In the genomic region with DNA sequence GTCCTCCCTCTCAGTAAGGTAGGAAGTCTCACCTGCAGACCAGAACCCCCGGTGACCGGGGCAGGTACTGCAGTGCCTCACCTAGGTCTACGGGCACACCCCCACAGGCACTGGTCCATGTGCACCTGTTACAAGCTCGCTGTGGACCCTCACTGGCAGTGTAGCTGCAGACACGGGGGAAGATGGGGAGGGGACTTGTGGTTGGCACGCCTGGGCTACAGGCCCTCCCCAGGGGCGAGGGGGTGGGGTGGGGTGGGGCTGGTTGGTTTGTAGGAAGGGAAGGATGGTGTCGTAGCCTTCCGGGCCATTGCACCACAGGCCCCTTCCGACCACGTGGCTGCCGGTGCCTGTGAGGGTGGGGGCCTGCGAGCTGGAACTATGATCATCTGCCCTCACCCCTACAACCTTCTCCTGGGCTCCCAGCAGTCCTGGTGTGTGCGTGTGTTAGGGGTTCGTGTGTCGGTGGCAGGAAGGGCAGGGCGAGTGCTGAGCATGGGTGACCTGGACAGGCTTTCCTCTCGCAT, we compare ENCODE assay signal across 1 mouse cellular context.
TF ChIP-seq lines count a peak whose summit lies in the region.

No protein-coding gene starts in this region.

TF ChIP-seq in CH12.LX, 34 proteins besides CTCF, POLR2A, EP300 and RAD21 (continued from another document):
- peak; percentile 63 for TF ChIP-seq TCF12 (IDR thresholded peaks at IDR 0.05; ENCODE audit: low read depth, low read length)
- peak; percentile 89 for TF ChIP-seq USF1 (IDR thresholded peaks at IDR 0.05; ENCODE audit: low read depth, low read length)
- 0 out of 2 replicates have a peak, but pooled peaks have one; percentile 55 for TF ChIP-seq CHD2 (IDR thresholded peaks at IDR 0.05; ENCODE audit: low read length)
- TF ChIP-seq MAZ (IDR thresholded peaks at IDR 0.05; ENCODE audit: low read depth, low read length): peak; percentile 97
- TF ChIP-seq ZNF384 (IDR thresholded peaks at IDR 0.05; ENCODE audit: low read depth, low read length): no peak
- 0 out of 2 replicates have a peak, but pooled peaks have one; percentile 57 for TF ChIP-seq KAT2A (IDR thresholded peaks at IDR 0.05; ENCODE audit: insufficient replicate concordance, low read length)
- no peak for TF ChIP-seq JUND (conservative IDR thresholded peaks at IDR 0.05; ENCODE audit: low read depth, low read length)
- TF ChIP-seq MEF2A (IDR thresholded peaks at IDR 0.05; ENCODE audit: borderline replicate concordance, low read depth, low read length): peak; percentile 57; the same call in 1 of the 2 replicates
- TF ChIP-seq PAX5 (IDR thresholded peaks at IDR 0.05; ENCODE audit: low read length): no peak
- no peak for TF ChIP-seq CHD1 (IDR thresholded peaks at IDR 0.05; ENCODE audit: low read depth, low read length)
- no peak for TF ChIP-seq GABPA (IDR thresholded peaks at IDR 0.05; ENCODE audit: insufficient replicate concordance, low read depth, low read length)
- TF ChIP-seq ELF1 (IDR thresholded peaks at IDR 0.05; ENCODE audit: low read depth, low read length): peak; percentile 87
- peak; percentile 99 for TF ChIP-seq MXI1 (IDR thresholded peaks at IDR 0.05; ENCODE audit: low read depth, low read length)
- TF ChIP-seq MAFK (IDR thresholded peaks at IDR 0.05; ENCODE audit: insufficient replicate concordance, low read length): no peak
- TF ChIP-seq HCFC1 (IDR thresholded peaks at IDR 0.05; ENCODE audit: low read depth, low read length): peak; percentile 74
- peak; percentile 75 for TF ChIP-seq SIN3A (IDR thresholded peaks at IDR 0.05; ENCODE audit: low read length)
- peak; percentile 64; the same call in 1 of the 2 replicates for TF ChIP-seq TBP (conservative IDR thresholded peaks at IDR 0.05; ENCODE audit: low read depth, low read length)
- TF ChIP-seq UBTF (IDR thresholded peaks at IDR 0.05; ENCODE audit: low read depth, low read length): no peak
- TF ChIP-seq ZC3H11A (IDR thresholded peaks at IDR 0.05; ENCODE audit: low read depth, low read length): no peak
- peak; percentile 40 for TF ChIP-seq ETS1 (conservative IDR thresholded peaks at IDR 0.05; ENCODE audit: low read depth, low read length)
- TF ChIP-seq E2F4 (IDR thresholded peaks at IDR 0.05; ENCODE audit: insufficient replicate concordance, low read depth, low read length): no peak
- TF ChIP-seq MYC (IDR thresholded peaks at IDR 0.05; ENCODE audit: low read depth, low read length): peak; percentile 98
- TF ChIP-seq IRF4 (IDR thresholded peaks at IDR 0.05; ENCODE audit: low read depth, low read length): peak; percentile 40
